Mouse (Mus musculus) adrenal gland, postnatal 4 days (tissue): ENCODE measurements around the gene Ankrd37. TPM values are rescaled to one million over a fixed set of nuclear protein-coding genes. Genes with fewer than 3 reads are reported as not detected.
A peak's percentile ranks its signal among the peaks of the same experiment; 100 is the strongest.

Source experiments
- DNase-seq, 2 experiments: peaks; one replicate each; pipeline ENCODE4 v3.0.0; 2021 to 2022; ENCODE audit warnings: low spot score in 2 of 2, mixed read lengths in 2 of 2
- long read RNA-seq, 2 experiments: library from polyadenylated mRNA; stranded (forward); transcript quantifications; one replicate each; pipeline ENCODE4 v2.0.0; 2021
- total RNA-seq, 2 experiments: library from RNA; stranded (reverse); gene quantifications; 2 replicates each; pipeline ENCODE4 v1.2.3; 2021

The Ankrd37 gene
- 1 to 10 TPM; 2.3 TPM for total RNA-seq
- long read RNA-seq, experiment 1: 0 reads
- long read RNA-seq, experiment 2, partial matches to known transcripts: 0 of 1 reads
- long read RNA-seq, experiment 2, other reads (novel, unspliced or antisense): 1 of 1 reads

- no peak for DNase-seq
These were observed at the start of gene Ankrd37 for GRCm38 (mm10) chr8:46005596-46005995. Gene Ankrd37, minus strand, starts transcription at chr8:46005707.

DNA sequence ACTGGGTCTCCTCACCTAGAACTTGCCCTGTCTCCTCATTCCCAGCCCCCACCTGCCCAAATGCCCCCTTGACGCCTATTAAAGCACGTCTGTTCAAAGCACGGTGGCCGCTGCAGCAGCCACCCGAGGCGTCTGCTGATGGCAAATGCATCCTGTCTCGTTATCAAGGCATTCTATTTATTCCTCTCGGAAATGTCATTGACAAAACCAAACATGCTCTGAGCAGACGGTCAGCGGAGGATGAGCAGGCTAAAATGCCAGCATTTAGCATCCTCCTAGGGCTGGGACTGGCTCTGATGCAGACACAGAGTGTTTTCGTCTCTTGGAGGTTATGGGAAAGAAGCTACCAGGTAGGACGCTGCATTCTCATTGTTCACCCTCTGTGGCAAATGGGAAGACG, 34.8 kb upstream of the Ankrd37 start:
- no peak for DNase-seq

DNA sequence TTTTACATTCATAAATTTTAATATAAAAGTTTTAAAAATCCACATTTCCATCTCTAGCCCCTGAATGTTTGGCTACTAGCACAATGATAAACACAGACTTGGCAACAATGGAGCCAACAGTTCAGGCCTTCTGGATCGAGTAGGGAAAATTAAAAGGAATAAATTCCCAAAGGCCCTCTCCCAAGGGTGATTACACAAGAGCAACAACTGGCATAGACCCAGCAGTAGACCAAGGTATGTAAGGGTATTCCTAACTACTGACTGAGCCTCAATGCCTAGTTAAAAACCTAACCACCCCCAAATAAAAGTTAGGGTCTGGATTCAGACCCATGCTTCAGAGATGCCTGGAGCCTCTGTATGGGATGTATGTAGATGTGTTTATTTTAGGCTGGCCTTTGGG, 34.2 kb upstream of the Ankrd37 start:
- DNase-seq: no peak

DNA sequence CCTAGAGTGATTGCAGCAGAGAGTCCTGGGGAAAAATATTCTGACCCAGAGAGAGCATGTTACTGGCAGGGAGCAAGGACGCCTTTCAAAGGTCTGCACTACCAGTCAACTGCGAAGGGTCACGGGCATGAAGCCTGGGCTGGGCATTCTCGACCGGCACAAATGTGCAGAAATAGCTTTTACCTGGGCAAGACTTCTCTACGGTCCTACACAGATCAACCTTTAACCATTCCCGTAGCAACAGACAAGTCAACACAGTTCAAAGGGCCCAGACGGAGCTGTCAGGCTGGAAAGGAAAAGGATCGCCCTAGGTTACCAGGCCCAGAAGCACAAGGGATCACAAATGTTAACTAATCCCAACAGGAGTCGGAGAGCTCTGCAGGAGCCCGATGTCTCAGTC, 30.7 kb upstream of the Ankrd37 start:
- DNase-seq: no peak

- no peak for DNase-seq
These were observed 18.9 kb upstream of the Ankrd37 start for GRCm38 (mm10) chr8:46024392-46024791.

DNA sequence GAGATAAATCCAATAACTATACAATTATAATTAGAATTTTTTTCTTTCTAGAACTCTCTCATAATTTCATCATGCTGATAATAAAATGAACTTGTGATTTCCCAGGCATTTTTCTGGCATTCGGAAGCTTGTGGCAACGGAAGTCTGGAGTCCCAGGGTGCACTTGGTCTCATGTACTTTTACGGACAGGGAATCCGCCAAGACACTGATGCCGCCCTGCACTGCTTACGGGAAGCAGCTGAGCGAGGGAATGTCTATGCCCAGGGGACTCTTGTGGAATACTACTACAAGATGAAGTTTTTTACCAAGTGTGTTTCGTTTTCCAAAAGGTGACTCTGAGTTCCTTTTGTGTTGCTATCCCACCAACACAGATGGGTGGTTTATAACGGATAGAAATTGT, 17.3 kb upstream of the Ankrd37 start:
- no peak for DNase-seq

GRCm38 (mm10) chr8:46022203-46022602, 16.7 kb upstream of the Ankrd37 start:
- DNase-seq: no peak

GRCm38 (mm10) chr8:46010746-46011680, 5.5 kb upstream of the Ankrd37 start:
- DNase-seq: no peak

GRCm38 (mm10) chr8:46010306-46010705, 4.8 kb upstream of the Ankrd37 start:
- DNase-seq: no peak

- no peak for DNase-seq
These were observed 1.7 kb upstream of the Ankrd37 start for GRCm38 (mm10) chr8:46007050-46007672.

DNA sequence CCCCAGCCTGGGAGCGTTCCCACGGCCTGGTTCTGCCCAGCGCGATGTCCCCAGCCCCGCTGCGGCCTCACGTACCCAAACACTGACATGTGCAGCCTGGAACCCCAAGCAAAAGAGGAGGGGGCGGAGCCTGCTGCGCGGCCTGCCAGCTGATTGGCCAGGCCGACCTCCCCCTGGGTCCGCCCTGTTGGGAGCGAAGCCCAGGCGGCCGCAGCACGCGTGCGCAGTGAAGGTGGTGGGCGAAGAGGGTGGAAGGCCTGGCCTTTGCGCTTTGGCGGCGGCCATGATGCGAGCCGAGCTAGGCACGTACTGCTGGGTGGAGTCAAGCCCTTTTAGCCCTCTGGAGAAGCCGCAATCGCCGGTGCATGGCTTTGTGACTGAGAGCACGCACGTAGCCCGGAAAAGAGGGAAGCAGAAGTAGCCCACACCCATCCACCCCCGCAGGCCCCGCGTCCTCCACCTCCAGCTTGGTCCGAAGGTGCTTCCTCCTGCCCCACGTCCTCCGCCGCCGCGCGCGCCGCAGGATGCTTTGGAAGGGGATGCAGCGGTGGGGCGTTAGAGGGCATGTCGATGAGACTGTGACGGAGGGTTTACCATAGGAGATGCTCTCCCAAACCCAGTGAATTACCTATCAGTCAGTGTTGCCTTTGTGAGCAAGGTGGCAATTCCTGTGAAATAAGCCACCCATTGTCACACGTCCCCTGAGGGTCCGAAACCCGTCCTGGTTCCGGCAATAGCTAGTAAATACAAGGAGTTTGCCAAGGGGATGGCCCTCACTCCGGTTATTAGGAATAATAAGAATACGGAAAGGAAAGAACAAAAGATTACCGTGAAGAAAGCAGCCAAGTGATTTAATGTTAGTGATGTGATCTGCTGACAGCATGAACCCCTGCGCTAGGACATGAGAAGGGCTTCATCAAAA, 5.5 kb downstream of the Ankrd37 start:
- peak; percentile 96 to 98 for DNase-seq

DNA sequence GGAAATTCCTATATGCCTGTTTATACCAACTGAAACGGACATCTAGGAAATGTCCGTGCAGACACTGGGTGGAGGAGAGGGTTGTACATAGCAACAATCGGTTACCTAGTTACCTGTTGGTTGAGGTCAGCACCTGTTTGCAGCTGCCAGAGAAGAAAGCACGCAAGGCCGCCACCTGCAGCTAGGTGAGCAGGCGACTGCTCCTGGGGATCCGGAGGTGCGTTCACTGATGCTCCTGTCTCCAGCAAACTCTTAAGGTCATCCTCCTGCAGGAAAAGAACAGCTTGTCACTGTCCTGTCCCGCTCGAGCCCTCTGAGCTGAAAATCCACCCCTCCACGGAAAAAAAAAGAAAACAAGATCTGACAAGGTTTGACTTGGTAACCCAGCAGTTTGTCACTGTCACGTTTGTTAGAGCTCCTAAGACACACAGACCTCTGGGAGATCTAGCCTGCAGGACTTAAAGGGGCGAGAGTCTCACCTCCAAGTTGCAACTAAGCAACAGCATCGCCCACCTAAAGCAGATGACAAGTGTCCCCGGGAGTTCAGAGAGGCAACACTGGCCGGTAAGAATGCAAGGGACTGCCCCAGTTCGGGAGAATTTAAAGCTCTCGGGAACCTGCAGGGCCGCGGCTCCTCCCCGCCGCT, 6.2 kb downstream of the Ankrd37 start, which contains the start of gene Lrp2bp:
Lrp2bp (plus strand) TSS at position 166 of the 646 bp plus-strand sequence.
- no peak for DNase-seq

GRCm38 (mm10) chr8:45998228-45998627, 7.3 kb downstream of the Ankrd37 start:
- DNase-seq: no peak

DNA sequence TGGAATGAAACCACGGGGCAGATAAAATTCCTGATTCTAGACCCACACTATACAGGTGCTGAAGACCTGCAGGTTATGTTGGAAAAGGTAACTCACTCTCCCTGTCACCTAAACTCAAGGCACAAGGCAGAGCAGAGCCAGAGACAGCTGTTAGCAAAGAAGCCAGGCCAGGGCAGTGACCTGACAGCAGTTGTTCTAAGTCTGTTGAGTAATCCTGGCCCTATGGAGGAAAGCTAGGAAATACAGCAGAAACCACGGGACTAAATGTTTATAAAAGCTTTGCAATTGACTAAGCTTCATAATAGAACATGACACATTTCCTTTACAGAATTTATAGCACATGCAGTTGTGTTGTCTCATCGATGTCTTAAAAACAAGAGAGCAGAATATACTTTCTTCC, 9.9 kb downstream of the Ankrd37 start:
- no peak for DNase-seq

- DNase-seq: no peak
These were observed 11.4 kb downstream of the Ankrd37 start for GRCm38 (mm10) chr8:45994111-45994510.

GRCm38 (mm10) chr8:45990631-45991310, 14.7 kb downstream of the Ankrd37 start:
- no peak for DNase-seq

GRCm38 (mm10) chr8:45988189-45988588, 17.3 kb downstream of the Ankrd37 start:
- DNase-seq: no peak

- no peak for DNase-seq
These were observed 18.8 kb downstream of the Ankrd37 start for GRCm38 (mm10) chr8:45986665-45987064.

DNA sequence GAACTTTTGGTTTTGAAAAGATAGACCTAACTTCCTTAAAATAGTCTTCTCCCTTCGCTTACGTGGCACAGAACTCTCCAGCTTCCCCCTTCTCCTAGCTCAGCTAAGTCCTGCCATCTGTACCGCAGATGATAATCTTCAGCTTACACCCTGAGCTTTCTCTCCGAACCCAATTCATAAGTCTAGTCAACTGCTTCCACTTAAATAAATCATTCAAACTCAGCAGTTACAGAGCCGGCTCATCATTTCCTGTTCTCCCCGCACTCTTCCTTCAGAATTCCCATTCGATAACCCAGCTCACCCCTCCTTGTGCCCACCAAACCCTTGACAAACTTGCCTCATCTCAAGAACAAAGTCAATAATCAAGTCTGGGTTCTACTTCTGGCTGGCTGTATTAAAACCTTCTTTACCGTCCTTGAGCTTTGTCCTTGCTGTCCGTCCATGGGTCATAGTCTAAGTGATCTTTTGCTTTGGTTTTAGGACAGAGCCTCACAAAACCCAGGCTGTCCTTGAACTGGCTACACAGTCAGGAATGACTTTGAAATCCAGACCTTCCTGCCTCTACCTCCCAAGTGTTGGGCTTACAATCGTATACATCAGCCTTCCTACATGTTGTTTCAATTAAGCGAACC, 29.6 kb downstream of the Ankrd37 start:
- no peak for DNase-seq
